ENCODE assay signal across 10 mouse cellular contexts in genomic region chr15:82984097-82984496, GRCm38 (mm10). TPM values are rescaled to one million over a fixed set of nuclear protein-coding genes. Genes with fewer than 3 reads are reported as not detected.
DNase-seq lines count a peak whose midpoint lies in the region; ATAC-seq and TF ChIP-seq lines count a peak whose summit lies in the region.
"Had no signal": no experiment of that assay in that cellular context is flagged by ENCODE, and none has a peak within 500 bp of the region (broad histone marks: within the 10 kb centered on the region; RNA-seq: fewer than 3 reads in every experiment).

No protein-coding gene starts in this region.

- no peak overlapping the region for H3K4me3 ChIP-seq in embryonic facial prominence, embryonic 12.5 days
- H3K4me3 ChIP-seq in hindbrain, embryonic 13.5 days, result no peak overlapping the region
- no peak overlapping the region for H3K4me3 ChIP-seq in midbrain, embryonic 14.5 days (replicated peaks; ENCODE audit: low read depth, low read length)
- H3K4me3 ChIP-seq: megakaryocyte, embryonic 14.5 days had no signal

- no peaks in the 10 kb centered on the region for H3K36me3 ChIP-seq in embryonic facial prominence, embryonic 12.5 days
- no peaks in the 10 kb centered on the region for H3K36me3 ChIP-seq in hindbrain, embryonic 13.5 days
- H3K36me3 ChIP-seq in midbrain, embryonic 14.5 days (ENCODE audit: control insufficient read depth, insufficient read depth, low read length), result no peaks in the 10 kb centered on the region

- peak; percentile 78 for DNase-seq in brain, embryonic 14.5 days (ENCODE audit: low read depth)
- DNase-seq in midbrain, embryonic 14.5 days, result no peak
- no peak for DNase-seq in spleen, adult 18-20 months
- DNase-seq in urinary bladder, postnatal 25 days (ENCODE audit: low spot score), result no peak
- DNase-seq: lung, adult 18-20 months had no signal

- no peak for TF ChIP-seq CTCF in brain, embryonic 14.5 days (IDR thresholded peaks at IDR 0.05; ENCODE audit: borderline replicate concordance, extremely low read depth, insufficient read depth, insufficient read length)

- H3K9me3 ChIP-seq in embryonic facial prominence, embryonic 12.5 days, result no peaks in the 10 kb centered on the region
- no peaks in the 10 kb centered on the region for H3K9me3 ChIP-seq in hindbrain, embryonic 13.5 days
- no peaks in the 10 kb centered on the region for H3K9me3 ChIP-seq in midbrain, embryonic 14.5 days (ENCODE audit: control insufficient read depth, low read length)
- H3K9me3 ChIP-seq: megakaryocyte, embryonic 14.5 days had no signal

- no peak for TF ChIP-seq POLR2A in brain, embryonic 14.5 days (IDR thresholded peaks at IDR 0.05; ENCODE audit: borderline replicate concordance, extremely low read depth, insufficient read depth, insufficient read length, poor library complexity, severe bottlenecking)

- no peak for ATAC-seq in embryonic facial prominence, embryonic 12.5 days (ENCODE audit: insufficient number of reproducible peaks, insufficient read depth, low FRiP score, low TSS enrichment)
- no peak for ATAC-seq in hindbrain, embryonic 13.5 days (ENCODE audit: low FRiP score)
- ATAC-seq in midbrain, embryonic 14.5 days (ENCODE audit: low FRiP score, low TSS enrichment), result 0 out of 2 replicates have a peak, but pooled peaks have one; percentile 1
- no peak for ATAC-seq in cerebellum, adult (ENCODE audit: insufficient number of reproducible peaks, low FRiP score, low TSS enrichment)
- ATAC-seq: activated CD4-positive, CD25-positive, alpha-beta regulatory T cell, adult 4 months had no signal

- H3K4me2 ChIP-seq in embryonic facial prominence, embryonic 12.5 days (replicated peaks), result peak overlapping the region; percentile 43
- H3K4me2 ChIP-seq in hindbrain, embryonic 13.5 days, result peak overlapping the region; percentile 49; the same call in 1 of the 2 replicates
- peak overlapping the region; percentile 90 for H3K4me2 ChIP-seq in midbrain, embryonic 14.5 days (ENCODE audit: low read length)

- WGBS in embryonic facial prominence, embryonic 12.5 days, result 9% methylated on average over 4 of the region's 4 CpGs
- WGBS in hindbrain, embryonic 13.5 days, result 17% methylated on average over 4 of the region's 4 CpGs
- 10% methylated on average over 4 of the region's 4 CpGs for WGBS in midbrain, embryonic 14.5 days

- H3K4me1 ChIP-seq in embryonic facial prominence, embryonic 12.5 days, result peaks cover 69% of the 10 kb centered on the region
- peaks cover 79% of the 10 kb centered on the region for H3K4me1 ChIP-seq in hindbrain, embryonic 13.5 days (replicated peaks)
- peaks cover 76% of the 10 kb centered on the region for H3K4me1 ChIP-seq in midbrain, embryonic 14.5 days (ENCODE audit: control insufficient read depth, insufficient read depth, low read length)

- peaks cover 8% of the 10 kb centered on the region for H3K27me3 ChIP-seq in embryonic facial prominence, embryonic 12.5 days
- H3K27me3 ChIP-seq in hindbrain, embryonic 13.5 days, result peaks cover 62% of the 10 kb centered on the region
- H3K27me3 ChIP-seq in midbrain, embryonic 14.5 days (ENCODE audit: control insufficient read depth, insufficient read depth, low read length), result peaks cover 4% of the 10 kb centered on the region; the same call in 1 of the 2 replicates

- no peak overlapping the region for H3K9ac ChIP-seq in embryonic facial prominence, embryonic 12.5 days
- H3K9ac ChIP-seq in hindbrain, embryonic 13.5 days, result no peak overlapping the region
- peak overlapping the region; percentile 34; the same call in 1 of the 2 replicates for H3K9ac ChIP-seq in midbrain, embryonic 14.5 days (replicated peaks; ENCODE audit: low read length)

- peak overlapping the region; percentile 93 for H3K27ac ChIP-seq in embryonic facial prominence, embryonic 12.5 days
- H3K27ac ChIP-seq in hindbrain, embryonic 13.5 days, result peak overlapping the region; percentile 88
- peak overlapping the region; percentile 89 for H3K27ac ChIP-seq in midbrain, embryonic 14.5 days (replicated peaks; ENCODE audit: low read depth, low read length)

RNA-seq across cellular contexts. Expression of gene Tcf20, which starts 3.6 kb away (rescaled TPM):
- 34.0 and 46.8 TPM in 2 replicates for polyA plus RNA-seq in brain, embryonic 14.5 days (2012; rRNA removed)
- 13.9 and 15.1 TPM in 2 replicates for polyA plus RNA-seq in embryonic facial prominence, embryonic 12.5 days (2016; fragmentation: Nextera tagmentation; extraction: Ambion mirVana)
- 11.8 and 12.6 TPM in 2 replicates for polyA plus RNA-seq in hindbrain, embryonic 13.5 days (2015; fragmentation: Nextera tagmentation; extraction: Ambion mirVana)
- 17.8 and 18.0 TPM in 2 replicates for polyA plus RNA-seq in midbrain, embryonic 14.5 days (2014; fragmentation: Nextera tagmentation; extraction: Ambion mirVana)

RNA-seq across cellular contexts. Expression of gene Nfam1, which starts 49.0 kb away (rescaled TPM):
- 1.7 and 2.1 TPM in 2 replicates for polyA plus RNA-seq in brain, embryonic 14.5 days (2012; rRNA removed)
- 2.3 and 3.0 TPM in 2 replicates for polyA plus RNA-seq in embryonic facial prominence, embryonic 12.5 days (2016; fragmentation: Nextera tagmentation; extraction: Ambion mirVana)
- 2.0 and 2.2 TPM in 2 replicates for polyA plus RNA-seq in hindbrain, embryonic 13.5 days (2015; fragmentation: Nextera tagmentation; extraction: Ambion mirVana)
- polyA plus RNA-seq in midbrain, embryonic 14.5 days (2014; fragmentation: Nextera tagmentation; extraction: Ambion mirVana), result 1.2 and 2.9 TPM in 2 replicates
